Mouse (Mus musculus): ENCODE data around the gene Cox5b.
"Not testable (repeated sequence)": the region's sequence is repeated elsewhere in the genome, so short reads cannot be mapped to it uniquely, and the experiment has no call there.

The Cox5b gene

GRCm38 (mm10) chr1:36691271-36692155, at the start of gene Cox5b:
Gene Cox5b, plus strand, starts transcription at chr1:36691449.
- in situ Hi-C loops (cut with MboI, MseI): loop anchor here in 1 of 2 experiments (5.0 kb wide), 1 partner anchor 81 kb away; no protein-coding TSS in a partner anchor

- in situ Hi-C loops (cut with MboI, MseI): no loop called here
These were observed 47.2 kb upstream of the Cox5b start for GRCm38 (mm10) chr1:36643957-36644614.

GRCm38 (mm10) chr1:36644615-36645007, 46.6 kb upstream of the Cox5b start:
- in situ Hi-C loops (cut with MboI, MseI): no loop called here

- in situ Hi-C loops (cut with MboI, MseI): no loop called here
These were observed 45.0 kb upstream of the Cox5b start for GRCm38 (mm10) chr1:36646285-36646684.

- in situ Hi-C loops (cut with MboI, MseI): no loop called here
These were observed 43.6 kb upstream of the Cox5b start for GRCm38 (mm10) chr1:36647631-36648030.

- in situ Hi-C loops (cut with MboI, MseI): no loop called here
These were observed 36.2 kb upstream of the Cox5b start for GRCm38 (mm10) chr1:36655039-36655438.

- in situ Hi-C loops (cut with MboI, MseI): no loop called here
These were observed 35.0 kb upstream of the Cox5b start for GRCm38 (mm10) chr1:36656233-36656632.

- in situ Hi-C loops (cut with MboI, MseI): no loop called here
These were observed 33.4 kb upstream of the Cox5b start for GRCm38 (mm10) chr1:36657658-36658415.

GRCm38 (mm10) chr1:36658621-36659399, 32.4 kb upstream of the Cox5b start:
- in situ Hi-C loops (cut with MboI, MseI): no loop called here

GRCm38 (mm10) chr1:36664457-36664856, 26.8 kb upstream of the Cox5b start:
- in situ Hi-C loops (cut with MboI, MseI): no loop called here

GRCm38 (mm10) chr1:36665165-36665723, 26.0 kb upstream of the Cox5b start:
- in situ Hi-C loops (cut with MboI, MseI): no loop called here

- in situ Hi-C loops (cut with MboI, MseI): no loop called here
These were observed 25.3 kb upstream of the Cox5b start for GRCm38 (mm10) chr1:36665934-36666333.

- in situ Hi-C loops (cut with MboI, MseI): not testable (repeated sequence)
These were observed 23.2 kb upstream of the Cox5b start for GRCm38 (mm10) chr1:36668007-36668406.

- in situ Hi-C loops (cut with MboI, MseI): no loop called here
These were observed 21.0 kb upstream of the Cox5b start for GRCm38 (mm10) chr1:36670256-36670655.

GRCm38 (mm10) chr1:36671260-36671659, 20.0 kb upstream of the Cox5b start:
- in situ Hi-C loops (cut with MboI, MseI): no loop called here

GRCm38 (mm10) chr1:36672648-36673350, 18.4 kb upstream of the Cox5b start:
- in situ Hi-C loops (cut with MboI, MseI): no loop called here

- in situ Hi-C loops (cut with MboI, MseI): loop anchor here in 1 of 2 experiments (5.0 kb wide), 1 partner anchor 77 kb away; no protein-coding TSS in a partner anchor
These were observed 16.3 kb upstream of the Cox5b start for GRCm38 (mm10) chr1:36674936-36675335.

- in situ Hi-C loops (cut with MboI, MseI): no loop called here
These were observed 10.4 kb upstream of the Cox5b start for GRCm38 (mm10) chr1:36680893-36681292.

- in situ Hi-C loops (cut with MboI, MseI): no loop called here
These were observed 8.5 kb upstream of the Cox5b start, which contains the start of gene Fam178b for GRCm38 (mm10) chr1:36682620-36683355. Gene Fam178b, minus strand, starts transcription at chr1:36683183.
